Mouse (Mus musculus) lung, postnatal 36 days (tissue): ENCODE data around the gene Taf5l.
A peak's percentile ranks its signal among the peaks of the same experiment; 100 is the strongest.

Source experiments
- DNase-seq: peaks from one replicate; pipeline ENCODE4 v3.0.0; 2022; ENCODE audit warnings: mixed read lengths

The Taf5l gene

GRCm38 (mm10) chr8:123959473-123959872 lies 61.7 kb downstream of the Taf5l start:
- no peak for DNase-seq

DNA sequence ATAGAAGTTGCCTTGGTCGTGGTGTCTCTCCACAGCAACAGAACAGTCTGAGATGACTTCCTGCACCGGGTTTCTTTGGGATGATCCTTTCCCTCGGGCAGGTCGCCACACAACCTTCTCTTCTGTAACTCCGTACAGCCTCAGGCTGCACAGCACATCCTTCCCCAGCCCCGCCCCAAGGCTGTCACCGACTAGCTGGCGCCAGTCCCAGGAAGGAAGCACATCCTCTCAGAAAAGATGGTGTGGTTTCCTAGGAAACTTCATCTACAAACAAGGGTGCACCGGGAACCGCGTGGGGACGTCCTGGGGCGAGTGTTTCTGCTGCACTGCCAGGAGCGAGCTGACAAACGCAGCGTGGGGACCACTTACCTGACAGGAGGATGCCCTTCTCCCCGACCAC lies 63.1 kb downstream of the Taf5l start:
- no peak for DNase-seq

GRCm38 (mm10) chr8:123954246-123954645 lies 67.0 kb downstream of the Taf5l start:
- DNase-seq = no peak

- no peak for DNase-seq
Measured at GRCm38 (mm10) chr8:123953686-123954085, 67.5 kb downstream of the Taf5l start.

DNA sequence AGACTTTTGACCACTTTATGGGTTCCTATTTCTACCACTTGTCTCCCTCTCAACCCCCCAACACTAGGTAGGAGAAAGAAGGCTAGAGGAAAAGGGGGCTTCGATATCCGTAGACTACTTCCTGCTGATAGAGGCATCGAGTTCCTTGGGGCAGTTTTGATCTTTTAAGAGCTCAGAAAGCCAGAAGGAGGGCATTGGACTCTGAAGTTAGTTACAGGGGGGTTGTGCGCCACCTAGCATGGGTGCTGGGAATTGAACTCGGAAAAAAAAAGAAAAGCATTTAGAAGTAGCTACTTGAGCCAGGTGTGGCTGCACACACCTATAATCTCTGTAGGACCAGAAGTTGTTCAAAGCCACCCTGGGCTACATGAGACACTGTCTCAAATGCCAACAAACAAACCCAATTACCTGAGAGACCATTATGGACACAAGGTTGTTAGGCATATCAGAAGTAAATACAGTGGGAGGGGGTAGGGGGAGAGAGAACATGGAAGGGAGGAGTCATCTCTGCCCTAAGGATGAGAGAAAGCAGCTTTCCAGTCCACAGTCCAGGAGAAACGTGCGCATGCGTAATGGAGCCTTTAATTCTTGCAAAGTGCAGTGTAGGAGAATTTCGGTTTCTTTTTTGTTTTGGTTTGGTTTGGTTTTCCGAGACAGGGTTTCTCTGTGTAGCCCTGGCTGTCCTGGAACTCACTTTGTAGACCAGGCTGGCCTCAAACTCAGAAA lies 71.0 kb downstream of the Taf5l start:
- peak; percentile 80 for DNase-seq

DNA sequence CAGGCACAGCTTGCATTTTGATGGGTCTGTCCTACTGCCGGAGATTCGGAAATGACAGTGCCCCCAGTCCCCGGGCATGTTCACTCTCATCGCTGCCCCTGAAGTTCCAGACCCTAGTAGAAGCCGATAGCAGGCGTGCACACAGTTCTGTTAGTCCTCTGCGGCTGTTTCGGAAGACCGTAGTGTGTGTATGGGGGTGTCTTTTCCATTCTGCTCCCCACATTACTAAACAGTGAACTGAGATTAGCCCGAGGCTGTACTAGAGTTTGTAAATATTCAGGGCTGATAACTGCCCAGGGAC lies 71.6 kb downstream of the Taf5l start:
- no peak for DNase-seq

DNA sequence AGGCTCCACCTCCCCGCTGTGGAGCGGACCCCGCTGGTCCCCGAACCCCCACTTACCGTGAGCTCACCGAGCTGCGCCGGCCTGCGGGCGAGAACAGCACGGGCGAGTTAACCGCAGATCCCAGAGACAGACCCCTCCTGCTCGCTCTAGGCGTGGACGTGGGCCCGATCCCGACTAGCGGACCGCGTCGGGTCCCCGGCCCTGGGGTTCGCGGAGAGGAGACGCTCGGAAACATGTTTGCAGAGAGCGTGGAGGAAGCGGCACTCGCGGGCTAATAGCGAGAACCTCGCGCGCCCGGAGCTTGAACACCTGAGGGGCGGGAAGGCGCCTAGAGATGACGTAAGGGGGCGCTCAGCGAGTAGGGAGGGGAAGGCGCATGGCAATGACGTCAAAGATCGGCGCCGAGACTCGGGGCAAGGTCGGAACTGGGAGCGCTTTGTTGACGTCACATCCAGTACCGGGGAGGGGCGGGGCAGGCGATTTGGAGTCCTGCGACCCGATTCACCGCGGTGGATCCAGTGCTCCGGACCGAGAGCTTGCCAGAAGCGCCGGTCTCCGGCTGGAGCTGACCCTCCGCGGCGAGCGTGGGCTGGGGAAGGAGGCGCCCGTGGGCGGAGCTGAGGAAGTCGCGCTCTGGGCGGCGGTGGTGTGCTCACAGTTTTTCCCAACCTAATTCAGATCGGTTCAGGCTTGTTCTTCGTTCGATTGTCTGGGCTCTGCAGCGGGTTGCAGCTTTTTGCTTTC lies 72.1 kb downstream of the Taf5l start, which contains the start of gene Nup133:
TSS of gene Nup133 (minus strand) at position 324 of the 744 bp plus-strand sequence.
- DNase-seq = peak; percentile 100
